Mouse (Mus musculus): Measurements from ENCODE around the gene Fmnl2. TPM values are rescaled to one million over a fixed set of nuclear protein-coding genes. Genes with fewer than 3 reads are reported as not detected.

Gene Fmnl2
- polyA plus RNA-seq, 1 experiment from 2014 or later, result 16.8 TPM

GRCm38 (mm10) chr2:52935906-52936305 lies 78.2 kb downstream of the Fmnl2 start:
- no peak overlapping the region for H3K27ac ChIP-seq (ENCODE audit: low read depth, low read length)
- 77% methylated on average over 6 of the region's 6 CpGs for WGBS
- H3K4me3 ChIP-seq (ENCODE audit: low read depth, low read length), result no peak overlapping the region
- H3K4me2 ChIP-seq (ENCODE audit: low read depth, low read length), result no peak overlapping the region
- no peaks in the 10 kb centered on the region for H3K36me3 ChIP-seq (ENCODE audit: control insufficient read depth, insufficient read depth, low read length)
- no peak for ATAC-seq (ENCODE audit: low read depth)
- H3K4me1 ChIP-seq (ENCODE audit: control insufficient read depth, insufficient read depth, low read length), result no peaks in the 10 kb centered on the region
- no peaks in the 10 kb centered on the region for H3K9me3 ChIP-seq (ENCODE audit: control insufficient read depth, low read length)
- H3K9ac ChIP-seq (replicated peaks; ENCODE audit: low read depth, low read length), result no peak overlapping the region
- H3K27me3 ChIP-seq (ENCODE audit: control insufficient read depth, insufficient read depth, low read length), result no peaks in the 10 kb centered on the region

- Histone ChIP-seq H3K36me3 (ENCODE audit: control insufficient read depth, insufficient read depth, low read length) (no peaks in the 10 kb centered on the region), H3K27ac (ENCODE audit: low read depth, low read length) (no peak overlapping the region), H3K9ac (replicated peaks; ENCODE audit: low read depth, low read length) (no peak overlapping the region), H3K27me3 (ENCODE audit: control insufficient read depth, insufficient read depth, low read length) (no peaks in the 10 kb centered on the region), H3K4me1 (ENCODE audit: control insufficient read depth, insufficient read depth, low read length) (no peaks in the 10 kb centered on the region), H3K4me3 (ENCODE audit: low read depth, low read length) (no peak overlapping the region), H3K4me2 (ENCODE audit: low read depth, low read length) (no peak overlapping the region), H3K9me3 (ENCODE audit: control insufficient read depth, low read length) (no peaks in the 10 kb centered on the region)
- ATAC-seq (ENCODE audit: low read depth), result no peak
- 62% methylated on average over 6 of the region's 6 CpGs for WGBS
Measured at GRCm38 (mm10) chr2:52938351-52939074, 80.9 kb downstream of the Fmnl2 start.

GRCm38 (mm10) chr2:52943644-52944423 lies 86.2 kb downstream of the Fmnl2 start:
- H3K9me3 ChIP-seq (ENCODE audit: control insufficient read depth, low read length), result no peaks in the 10 kb centered on the region
- H3K4me2 ChIP-seq (ENCODE audit: low read depth, low read length), result no peak overlapping the region
- ATAC-seq (ENCODE audit: low read depth), result no peak
- peaks cover 12% of the 10 kb centered on the region; the same call in 1 of the 2 replicates for H3K4me1 ChIP-seq (ENCODE audit: control insufficient read depth, insufficient read depth, low read length)
- H3K27me3 ChIP-seq (ENCODE audit: control insufficient read depth, insufficient read depth, low read length), result no peaks in the 10 kb centered on the region
- H3K27ac ChIP-seq (ENCODE audit: low read depth, low read length), result no peak overlapping the region
- no peaks in the 10 kb centered on the region for H3K36me3 ChIP-seq (ENCODE audit: control insufficient read depth, insufficient read depth, low read length)
- H3K4me3 ChIP-seq (ENCODE audit: low read depth, low read length), result no peak overlapping the region
- no peak overlapping the region for H3K9ac ChIP-seq (replicated peaks; ENCODE audit: low read depth, low read length)
- WGBS, result 69% methylated on average over 9 of the region's 9 CpGs

- Histone ChIP-seq H3K4me2 (ENCODE audit: low read depth, low read length) (no peak overlapping the region), H3K4me1 (ENCODE audit: control insufficient read depth, insufficient read depth, low read length) (peaks cover 12% of the 10 kb centered on the region; the same call in 1 of the 2 replicates), H3K4me3 (ENCODE audit: low read depth, low read length) (no peak overlapping the region), H3K36me3 (ENCODE audit: control insufficient read depth, insufficient read depth, low read length) (no peaks in the 10 kb centered on the region), H3K27ac (ENCODE audit: low read depth, low read length) (no peak overlapping the region), H3K27me3 (ENCODE audit: control insufficient read depth, insufficient read depth, low read length) (no peaks in the 10 kb centered on the region), H3K9me3 (ENCODE audit: control insufficient read depth, low read length) (no peaks in the 10 kb centered on the region), H3K9ac (replicated peaks; ENCODE audit: low read depth, low read length) (no peak overlapping the region)
- no peak for ATAC-seq (ENCODE audit: low read depth)
- WGBS, result 84% methylated on average over 5 of the region's 5 CpGs
Measured at GRCm38 (mm10) chr2:52944594-52944993, 86.9 kb downstream of the Fmnl2 start.

- peak overlapping the region; percentile 53 for H3K27ac ChIP-seq (ENCODE audit: low read depth, low read length)
- no peaks in the 10 kb centered on the region for H3K27me3 ChIP-seq (ENCODE audit: control insufficient read depth, insufficient read depth, low read length)
- H3K36me3 ChIP-seq (ENCODE audit: control insufficient read depth, insufficient read depth, low read length), result no peaks in the 10 kb centered on the region
- WGBS, result 76% methylated on average over 2 of the region's 2 CpGs
- peaks cover 12% of the 10 kb centered on the region; the same call in 1 of the 2 replicates for H3K4me1 ChIP-seq (ENCODE audit: control insufficient read depth, insufficient read depth, low read length)
- no peak overlapping the region for H3K4me2 ChIP-seq (ENCODE audit: low read depth, low read length)
- H3K9ac ChIP-seq (replicated peaks; ENCODE audit: low read depth, low read length), result no peak overlapping the region
- H3K9me3 ChIP-seq (ENCODE audit: control insufficient read depth, low read length), result no peaks in the 10 kb centered on the region
- no peak overlapping the region for H3K4me3 ChIP-seq (ENCODE audit: low read depth, low read length)
- no peak for ATAC-seq (ENCODE audit: low read depth)
Measured at GRCm38 (mm10) chr2:52946074-52946473, 88.4 kb downstream of the Fmnl2 start.

- no peak overlapping the region for H3K9ac ChIP-seq (replicated peaks; ENCODE audit: low read depth, low read length)
- H3K9me3 ChIP-seq (ENCODE audit: control insufficient read depth, low read length), result no peaks in the 10 kb centered on the region
- H3K36me3 ChIP-seq (ENCODE audit: control insufficient read depth, insufficient read depth, low read length), result no peaks in the 10 kb centered on the region
- H3K27me3 ChIP-seq (ENCODE audit: control insufficient read depth, insufficient read depth, low read length), result no peaks in the 10 kb centered on the region
- H3K27ac ChIP-seq (ENCODE audit: low read depth, low read length), result peak overlapping the region; percentile 53; the same call in 1 of the 2 replicates
- H3K4me1 ChIP-seq (ENCODE audit: control insufficient read depth, insufficient read depth, low read length), result peaks cover 12% of the 10 kb centered on the region; the same call in 1 of the 2 replicates
- no peak overlapping the region for H3K4me2 ChIP-seq (ENCODE audit: low read depth, low read length)
- peak; percentile 44; the same call in 1 of the 2 replicates for ATAC-seq (ENCODE audit: low read depth)
- whole genome bisulfite sequencing, result 53% methylated on average over 11 of the region's 11 CpGs
- no peak overlapping the region for H3K4me3 ChIP-seq (ENCODE audit: low read depth, low read length)
Measured at GRCm38 (mm10) chr2:52946524-52947186, 89.0 kb downstream of the Fmnl2 start.

GRCm38 (mm10) chr2:52948406-52948805 lies 90.7 kb downstream of the Fmnl2 start:
- Histone ChIP-seq H3K9me3 (ENCODE audit: control insufficient read depth, low read length) (no peaks in the 10 kb centered on the region), H3K27ac (ENCODE audit: low read depth, low read length) (no peak overlapping the region), H3K4me1 (ENCODE audit: control insufficient read depth, insufficient read depth, low read length) (peaks cover 12% of the 10 kb centered on the region; the same call in 1 of the 2 replicates), H3K4me3 (ENCODE audit: low read depth, low read length) (no peak overlapping the region), H3K36me3 (ENCODE audit: control insufficient read depth, insufficient read depth, low read length) (no peaks in the 10 kb centered on the region), H3K4me2 (ENCODE audit: low read depth, low read length) (no peak overlapping the region), H3K9ac (replicated peaks; ENCODE audit: low read depth, low read length) (no peak overlapping the region), H3K27me3 (ENCODE audit: control insufficient read depth, insufficient read depth, low read length) (no peaks in the 10 kb centered on the region)
- ATAC-seq (ENCODE audit: low read depth), result no peak
- whole genome bisulfite sequencing, result 89% methylated on average over 3 of the region's 3 CpGs

- Histone ChIP-seq H3K9me3 (ENCODE audit: control insufficient read depth, low read length) (no peaks in the 10 kb centered on the region), H3K4me3 (ENCODE audit: low read depth, low read length) (no peak overlapping the region), H3K4me1 (ENCODE audit: control insufficient read depth, insufficient read depth, low read length) (peaks cover 12% of the 10 kb centered on the region; the same call in 1 of the 2 replicates), H3K36me3 (ENCODE audit: control insufficient read depth, insufficient read depth, low read length) (no peaks in the 10 kb centered on the region), H3K27ac (ENCODE audit: low read depth, low read length) (no peak overlapping the region), H3K4me2 (ENCODE audit: low read depth, low read length) (no peak overlapping the region), H3K9ac (replicated peaks; ENCODE audit: low read depth, low read length) (no peak overlapping the region), H3K27me3 (ENCODE audit: control insufficient read depth, insufficient read depth, low read length) (no peaks in the 10 kb centered on the region)
- ATAC-seq (ENCODE audit: low read depth), result no peak
- 93% methylated on average over 4 of the region's 4 CpGs for WGBS
Measured at GRCm38 (mm10) chr2:52949556-52949955, 91.9 kb downstream of the Fmnl2 start.
